ENCODE assay signal across 8 mouse cellular contexts in the genomic region with DNA sequence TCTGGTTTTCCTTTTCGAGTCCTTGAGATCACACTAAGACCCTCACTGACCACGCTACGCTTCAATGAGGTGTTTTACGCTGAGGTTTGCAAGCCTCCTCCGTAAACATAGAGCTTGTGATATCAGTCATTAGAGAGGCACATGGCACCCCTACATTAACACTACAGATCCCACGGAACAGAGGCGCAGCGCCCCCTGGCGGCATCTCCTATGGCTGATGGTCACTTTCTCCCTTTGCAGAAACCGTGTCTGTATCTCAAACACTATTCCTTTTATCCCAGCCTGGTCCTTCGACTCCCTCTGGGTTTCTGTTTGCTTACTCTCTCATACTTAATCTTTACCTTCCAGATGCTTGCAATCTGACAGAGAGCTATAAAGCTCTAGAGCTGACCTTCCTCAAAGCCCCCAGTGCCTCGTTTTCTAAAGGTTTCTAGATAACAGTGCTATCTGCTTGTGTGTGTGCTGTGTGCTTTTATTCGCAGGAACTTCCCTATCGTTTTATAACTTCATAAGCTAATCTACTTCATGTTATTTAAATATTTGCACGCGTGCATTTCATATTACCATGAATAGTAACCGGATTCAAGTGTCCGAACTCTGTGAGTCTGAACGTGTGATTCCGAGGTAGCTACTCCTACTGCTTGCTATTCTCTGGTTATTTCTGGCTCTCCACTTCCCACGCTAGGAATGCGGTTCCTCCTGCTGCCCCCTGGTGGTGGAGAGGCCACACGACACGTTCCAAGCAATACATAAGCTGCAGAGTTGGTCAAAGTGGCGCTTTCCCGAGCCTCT. TPM values are rescaled to one million over a fixed set of nuclear protein-coding genes. Genes with fewer than 3 reads are reported as not detected.
DNase-seq lines count a peak whose midpoint lies in the region; ATAC-seq and TF ChIP-seq lines count a peak whose summit lies in the region.

No protein-coding gene starts in this region.

- no peaks in the 10 kb centered on the region for H3K36me3 ChIP-seq in heart, embryonic 12.5 days
- no peaks in the 10 kb centered on the region for H3K36me3 ChIP-seq in kidney, postnatal 0 days (ENCODE audit: insufficient read depth, low read length)
- no peaks in the 10 kb centered on the region for H3K36me3 ChIP-seq in liver, adult 2 months (ENCODE audit: control insufficient read depth, insufficient read depth, low read length)
- no peaks in the 10 kb centered on the region for H3K36me3 ChIP-seq in myocyte (ENCODE audit: control insufficient read depth, insufficient read depth)

- H3K9me3 ChIP-seq in heart, embryonic 12.5 days (replicated peaks), result no peaks in the 10 kb centered on the region
- H3K9me3 ChIP-seq in kidney, postnatal 0 days (replicated peaks; ENCODE audit: low read length), result no peaks in the 10 kb centered on the region

- 13% methylated on average over 26 of the region's 26 CpGs for WGBS in heart, embryonic 12.5 days
- WGBS in kidney, postnatal 0 days, result 20% methylated on average over 26 of the region's 26 CpGs
- WGBS in liver, adult 2 months, result 26% methylated on average over 26 of the region's 26 CpGs

- peak; percentile 84 to 85 for DNase-seq in B cell, adult 2 months
- DNase-seq in kidney, postnatal 0 days (ENCODE audit: low spot score), result peak; percentile 94
- peak; percentile 50 for DNase-seq in liver, adult 2 months (ENCODE audit: extremely low read depth, low read depth, low spot score)
- peak; percentile 71 to 89 for DNase-seq in spleen, postnatal 4 days (ENCODE audit: low spot score in 2 of 2)

- H3K27ac ChIP-seq in bone marrow macrophage, adult 2 months (ENCODE audit: insufficient read depth, low read depth, low read length), result no peak overlapping the region
- peak overlapping the region; percentile 90 for H3K27ac ChIP-seq in heart, embryonic 12.5 days (ENCODE audit: poor library complexity, severe bottlenecking)
- no peak overlapping the region for H3K27ac ChIP-seq in kidney, postnatal 0 days
- no peak overlapping the region for H3K27ac ChIP-seq in liver, adult 2 months (replicated peaks; ENCODE audit: insufficient read depth, low read depth, low read length)

- peak overlapping the region; percentile 42; the same call in 1 of the 2 replicates for H3K4me3 ChIP-seq in bone marrow macrophage, adult 2 months (ENCODE audit: insufficient read depth, low read length)
- peak overlapping the region; percentile 19 for H3K4me3 ChIP-seq in heart, embryonic 12.5 days
- H3K4me3 ChIP-seq in kidney, postnatal 0 days (replicated peaks; ENCODE audit: low read depth, low read length), result no peak overlapping the region
- no peak overlapping the region for H3K4me3 ChIP-seq in liver, adult 2 months (ENCODE audit: insufficient read depth, low read depth, low read length)
- H3K4me3 ChIP-seq in myocyte, result no peak overlapping the region

- peak overlapping the region; percentile 57 for H3K4me2 ChIP-seq in heart, embryonic 12.5 days
- H3K4me2 ChIP-seq in kidney, postnatal 0 days (ENCODE audit: low read length), result peak overlapping the region; percentile 42
- H3K4me2 ChIP-seq in myocyte (ENCODE audit: low read depth), result peak overlapping the region; percentile 35

- no peaks in the 10 kb centered on the region for H3K27me3 ChIP-seq in heart, embryonic 12.5 days (replicated peaks)
- no peaks in the 10 kb centered on the region for H3K27me3 ChIP-seq in kidney, postnatal 0 days (ENCODE audit: insufficient read depth, low read length)
- no peaks in the 10 kb centered on the region for H3K27me3 ChIP-seq in liver, adult 2 months (ENCODE audit: control insufficient read depth, insufficient read depth, low read length)
- H3K27me3 ChIP-seq in myocyte (ENCODE audit: control insufficient read depth, insufficient read depth, insufficient read length), result no peaks in the 10 kb centered on the region

- peak; percentile 94 for TF ChIP-seq CTCF in bone marrow macrophage, adult 2 months (IDR thresholded peaks at IDR 0.05; ENCODE audit: low read depth, low read length)
- peak; percentile 98 for TF ChIP-seq CTCF in kidney, postnatal 0 days (IDR thresholded peaks at IDR 0.05; ENCODE audit: low read depth)
- TF ChIP-seq CTCF in liver, adult 2 months (IDR thresholded peaks at IDR 0.05; ENCODE audit: low read depth, low read length), result peak; percentile 97

- 0 out of 2 replicates have a peak, but pooled peaks cover 5% of the 10 kb centered on the region for H3K4me1 ChIP-seq in bone marrow macrophage, adult 2 months (ENCODE audit: control insufficient read depth, insufficient read depth, low read length)
- peaks cover 69% of the 10 kb centered on the region for H3K4me1 ChIP-seq in heart, embryonic 12.5 days (replicated peaks)
- peaks cover 9% of the 10 kb centered on the region; the same call in 1 of the 2 replicates for H3K4me1 ChIP-seq in kidney, postnatal 0 days (replicated peaks; ENCODE audit: insufficient read depth, low read length)
- H3K4me1 ChIP-seq in liver, adult 2 months (ENCODE audit: control insufficient read depth, insufficient read depth, low read length), result no peaks in the 10 kb centered on the region; the same call in 1 of the 2 replicates

- peak; percentile 71; the same call in 1 of the 2 replicates for ATAC-seq in erythroblast, adult 5-6 weeks (replicated peaks; ENCODE audit: low FRiP score, poor library complexity, severe bottlenecking)
- peak; percentile 42; the same call in 1 of the 2 replicates for ATAC-seq in heart, embryonic 12.5 days (ENCODE audit: insufficient number of reproducible peaks, low FRiP score)
- peak; percentile 54; the same call in 1 of the 2 replicates for ATAC-seq in kidney, postnatal 0 days (replicated peaks; ENCODE audit: low FRiP score, low read depth)

- peaks cover 4% of the 10 kb centered on the region; the same call in 1 of the 2 replicates for H3K79me2 ChIP-seq in liver, adult 2 months (ENCODE audit: control insufficient read depth, insufficient read depth, low read length)
- H3K79me2 ChIP-seq in myocyte (ENCODE audit: control insufficient read depth, insufficient read depth), result no peaks in the 10 kb centered on the region

- H3ac ChIP-seq in myocyte (ENCODE audit: control insufficient read depth, insufficient read length), result no peak overlapping the region

- TF ChIP-seq POLR2A in bone marrow macrophage, adult 2 months (IDR thresholded peaks at IDR 0.05; ENCODE audit: borderline replicate concordance, low read depth, low read length), result no peak
- no peak for TF ChIP-seq POLR2A in liver, adult 2 months (IDR thresholded peaks at IDR 0.05; ENCODE audit: extremely low read depth, insufficient read depth, low read length)
- TF ChIP-seq POLR2A in myocyte (IDR thresholded peaks at IDR 0.05; ENCODE audit: insufficient read length, low read depth), result no peak

- peak overlapping the region; percentile 54; the same call in 1 of the 2 replicates for H3K9ac ChIP-seq in heart, embryonic 12.5 days
- no peak overlapping the region for H3K9ac ChIP-seq in kidney, postnatal 0 days (ENCODE audit: low read depth, low read length)
- no peak overlapping the region for H3K9ac ChIP-seq in liver, adult 2 months (ENCODE audit: low read depth, low read length)

TF ChIP-seq in myocyte, 11 proteins besides CTCF, POLR2A, EP300 and RAD21:
- no peak for TF ChIP-seq MYOG (IDR thresholded peaks at IDR 0.05; ENCODE audit: control insufficient read depth in 1 of 3, insufficient read depth in 1 of 3, insufficient read length in 2 of 3, low read depth in 2 of 3)
- no peak for TF ChIP-seq POLR2AphosphoS2 (IDR thresholded peaks at IDR 0.05; ENCODE audit: insufficient read length, low read depth)
- no peak for TF ChIP-seq E2F4 (IDR thresholded peaks at IDR 0.05; ENCODE audit: insufficient read depth)
- TF ChIP-seq TCF3 (IDR thresholded peaks at IDR 0.05; ENCODE audit: insufficient read length, low read depth), result no peak
- no peak for TF ChIP-seq MAX (IDR thresholded peaks at IDR 0.05; ENCODE audit: low read depth)
- no peak for TF ChIP-seq MYOD1 (IDR thresholded peaks at IDR 0.05; ENCODE audit: control insufficient read depth in 1 of 3, insufficient read length in 2 of 3, low read depth in 2 of 3)
- no peak for TF ChIP-seq REST (IDR thresholded peaks at IDR 0.05; ENCODE audit: insufficient read depth, insufficient read length)

RNA-seq across cellular contexts. Expression of a gene that starts 23.0 kb away (rescaled TPM):
- 0.52 and 0.76 TPM in 2 replicates for polyA plus RNA-seq in bone marrow macrophage, adult 2 months (2012; ENCODE audit: insufficient read depth, insufficient read length, missing spikeins)
- not detected in 2 replicates for total RNA-seq in erythroblast, adult 5-6 weeks (2015; ENCODE audit: low replicate concordance)
- 0.09 and 1.3 TPM in 2 replicates for total RNA-seq in erythroblast, adult 5-6 weeks (2017; ENCODE audit: low replicate concordance)
- 24.1 and 25.9 TPM in 2 replicates for polyA plus RNA-seq in heart, embryonic 12.5 days (2016; fragmentation: Nextera tagmentation; extraction: Ambion mirVana)
- polyA plus RNA-seq in kidney, postnatal 0 days (2015; fragmentation: Nextera tagmentation; extraction: Ambion mirVana), result 9.9 and 13.2 TPM in 2 replicates
- 9.5 and 10.1 TPM in 2 replicates for total RNA-seq in liver, adult 2 months (2014; rRNA removed)
- polyA plus RNA-seq in liver, adult 2 months (2012; rRNA removed), result 3.7 and 4.1 TPM in 2 replicates
- polyA plus RNA-seq in myocyte (2012; fragmentation: generic; extraction: Trizol), result 8.5 TPM

Comparison
In these comparisons a context has a peak if more than half of its experiments do, and no peak if none do; other contexts are left out.
1. H3K4me3 ChIP-seq: peak in bone marrow macrophage, adult 2 months (single experiment) and heart, embryonic 12.5 days (single experiment); none in kidney, postnatal 0 days (single experiment), liver, adult 2 months (single experiment) and myocyte (single experiment).
2. Peak in every context shown above with its lines, with median percentiles within 50 percentile points of each other: DNase-seq, CTCF ChIP-seq, ATAC-seq and H3K4me2 ChIP-seq.